Mouse (Mus musculus): ENCODE measurements around the gene Cdiptos.
A peak's percentile ranks its signal among the peaks of the same experiment; 100 is the strongest.

Gene Cdiptos

GRCm38 (mm10) chr7:127014320-127014719, 38.4 kb upstream of the Cdiptos start, which contains the start of gene Mvp:
Mvp (minus strand) TSS chr7:127014621.
- DNase-seq (ENCODE audit: low read depth) = peak; percentile 84

DNA sequence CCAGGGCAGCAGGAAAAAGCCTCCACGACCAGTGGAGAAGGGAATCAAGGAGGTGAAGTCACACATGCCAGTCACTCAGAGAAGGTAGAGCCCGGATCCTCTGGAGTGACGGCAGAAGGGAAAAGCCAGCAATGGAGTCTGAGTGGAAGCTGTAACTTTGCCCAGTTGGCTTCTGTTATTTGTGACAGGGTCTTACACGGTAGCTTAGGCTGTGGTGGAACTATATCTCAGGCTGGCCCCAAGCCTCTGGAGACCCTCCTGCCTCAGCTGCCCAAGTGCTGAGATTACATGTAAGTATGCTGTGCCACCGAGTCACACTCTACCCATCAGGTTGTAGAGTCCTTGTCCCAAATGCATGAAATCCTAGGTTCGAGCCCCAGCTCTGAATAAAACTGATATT, 37.5 kb upstream of the Cdiptos start:
- DNase-seq (ENCODE audit: low read depth) = no peak

- DNase-seq (ENCODE audit: low read depth) = no peak
Observed at GRCm38 (mm10) chr7:127012845-127013244, 36.9 kb upstream of the Cdiptos start.

- DNase-seq (ENCODE audit: low read depth) = no peak
Observed at GRCm38 (mm10) chr7:127012374-127012773, 36.5 kb upstream of the Cdiptos start.

GRCm38 (mm10) chr7:127011717-127012116, 35.8 kb upstream of the Cdiptos start:
- no peak for DNase-seq (ENCODE audit: low read depth)

- no peak for DNase-seq (ENCODE audit: low read depth)
Observed at GRCm38 (mm10) chr7:127011051-127011450, 35.2 kb upstream of the Cdiptos start.

GRCm38 (mm10) chr7:127009307-127010085, 33.6 kb upstream of the Cdiptos start:
- DNase-seq (ENCODE audit: low read depth) = no peak

GRCm38 (mm10) chr7:127008239-127009019, 32.5 kb upstream of the Cdiptos start:
- DNase-seq (ENCODE audit: low read depth) = no peak

DNA sequence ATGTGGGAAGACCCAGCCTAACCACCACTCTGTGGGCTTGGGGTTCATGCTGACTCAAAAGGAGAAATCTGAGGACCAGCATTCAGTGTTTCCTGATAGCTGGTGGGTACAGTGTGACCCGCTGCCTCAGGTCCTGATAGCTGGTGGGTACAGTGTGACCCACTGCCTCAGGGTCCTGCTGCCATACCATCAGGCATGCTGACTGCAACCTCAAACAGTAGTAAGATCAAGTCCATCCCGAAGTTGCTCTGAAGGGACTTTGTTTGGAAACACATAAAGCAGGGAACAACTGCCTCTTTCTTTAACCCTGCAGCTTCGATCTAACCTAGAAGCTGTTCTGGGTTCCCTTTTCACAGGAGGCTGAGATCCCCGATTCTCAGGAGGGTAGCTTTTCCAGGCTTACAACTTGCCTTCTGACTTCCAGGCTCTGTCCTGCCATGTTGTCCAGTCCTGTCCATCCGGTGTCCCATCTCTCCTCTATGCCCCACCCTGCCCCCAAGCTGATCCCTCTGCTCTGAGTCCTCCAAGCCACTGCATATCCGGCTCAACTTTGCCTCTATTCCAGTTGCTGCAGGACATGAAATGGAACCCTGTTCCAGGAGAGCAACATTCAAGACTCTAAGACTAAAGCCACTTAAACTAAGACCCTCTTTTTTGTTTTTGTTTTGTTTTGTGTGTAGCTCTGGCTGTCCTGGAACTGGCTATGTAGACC, 31.6 kb upstream of the Cdiptos start:
- DNase-seq (ENCODE audit: low read depth) = no peak

GRCm38 (mm10) chr7:127004122-127004875, 28.4 kb upstream of the Cdiptos start:
- no peak for DNase-seq (ENCODE audit: low read depth)

GRCm38 (mm10) chr7:127003620-127004019, 27.7 kb upstream of the Cdiptos start:
- no peak for DNase-seq (ENCODE audit: low read depth)

DNA sequence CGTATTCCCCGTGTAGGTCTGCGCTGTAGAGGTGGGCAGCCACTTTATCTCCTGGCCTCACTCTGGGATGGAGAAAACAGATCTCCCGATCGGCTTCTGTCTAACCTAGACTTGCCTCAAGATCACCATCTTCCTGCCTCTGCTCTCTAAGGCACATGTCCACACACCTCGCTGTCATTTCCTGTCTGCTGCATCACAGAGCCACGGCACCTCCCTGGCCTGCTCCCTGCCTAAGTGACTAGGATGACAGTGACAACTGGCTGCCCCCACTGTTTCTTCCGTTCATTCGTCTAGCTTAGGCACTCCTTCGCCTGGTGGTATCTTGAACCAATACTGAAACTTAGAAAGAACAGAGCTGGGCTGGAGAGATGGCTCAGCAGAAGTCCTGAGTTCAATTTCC, 23.7 kb upstream of the Cdiptos start:
- DNase-seq (ENCODE audit: low read depth) = peak; percentile 66

GRCm38 (mm10) chr7:126996449-126996848, 20.6 kb upstream of the Cdiptos start:
- DNase-seq (ENCODE audit: low read depth) = no peak

DNA sequence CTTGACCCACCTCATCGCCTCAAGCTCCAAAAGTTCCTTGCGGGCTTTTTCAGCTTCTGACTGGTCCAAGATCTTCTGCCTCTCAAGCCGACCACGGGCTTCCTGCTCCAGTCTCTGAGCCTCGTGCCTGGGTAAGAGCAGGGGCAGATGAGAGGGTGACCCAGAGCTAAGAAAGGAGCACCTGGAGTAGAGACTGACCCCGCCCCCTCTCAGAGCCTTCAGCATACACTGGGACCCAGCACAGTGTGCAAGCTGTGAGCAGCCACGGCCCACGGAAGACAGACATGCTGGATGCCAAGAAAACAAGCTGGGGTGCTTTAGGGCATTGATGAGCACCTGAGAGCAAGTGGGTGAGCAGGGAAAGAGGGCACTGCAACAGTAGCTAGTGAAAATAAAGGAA, 12.9 kb upstream of the Cdiptos start:
- no peak for DNase-seq (ENCODE audit: low read depth)

- peak; percentile 53 for DNase-seq (ENCODE audit: low read depth)
Observed at GRCm38 (mm10) chr7:126986319-126986718, 10.4 kb upstream of the Cdiptos start.

DNA sequence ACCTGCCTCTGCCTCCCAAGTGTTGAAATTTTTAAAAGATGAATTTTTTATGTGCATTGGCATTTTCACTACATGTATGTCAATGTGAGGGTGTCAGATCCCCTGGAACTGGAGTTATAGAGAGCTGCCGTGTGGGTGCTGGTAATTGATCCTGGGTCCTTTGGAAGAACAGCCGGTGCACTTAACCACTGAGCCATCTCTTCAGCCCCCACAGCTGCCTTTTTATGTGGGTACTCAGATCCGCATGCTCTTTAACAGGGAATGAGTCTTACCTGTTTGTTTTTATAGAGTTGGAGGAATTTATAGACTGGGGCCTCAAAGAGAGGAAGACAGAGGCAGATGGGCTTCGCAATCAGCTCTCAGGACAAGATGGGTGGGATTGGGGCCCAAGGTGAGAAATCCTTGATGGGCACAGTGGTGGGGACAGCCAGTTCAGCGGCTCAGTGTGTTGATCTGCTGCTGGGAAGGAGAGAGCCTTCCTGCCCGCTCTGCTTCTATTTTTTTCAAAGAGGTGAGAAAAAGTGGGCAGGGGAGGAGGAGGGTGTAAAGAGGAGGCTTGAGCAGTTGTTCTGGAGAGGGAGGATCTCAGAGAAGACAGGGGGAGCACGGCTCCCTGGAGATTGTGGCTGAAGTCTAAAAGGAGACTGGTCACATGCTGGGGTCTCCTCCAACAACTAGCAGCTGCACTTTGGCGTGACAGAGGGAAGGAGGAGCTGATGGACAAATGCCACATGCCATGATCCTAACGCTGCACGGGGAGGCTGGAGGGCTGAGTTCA, 9.0 kb upstream of the Cdiptos start:
- no peak for DNase-seq (ENCODE audit: low read depth)

DNA sequence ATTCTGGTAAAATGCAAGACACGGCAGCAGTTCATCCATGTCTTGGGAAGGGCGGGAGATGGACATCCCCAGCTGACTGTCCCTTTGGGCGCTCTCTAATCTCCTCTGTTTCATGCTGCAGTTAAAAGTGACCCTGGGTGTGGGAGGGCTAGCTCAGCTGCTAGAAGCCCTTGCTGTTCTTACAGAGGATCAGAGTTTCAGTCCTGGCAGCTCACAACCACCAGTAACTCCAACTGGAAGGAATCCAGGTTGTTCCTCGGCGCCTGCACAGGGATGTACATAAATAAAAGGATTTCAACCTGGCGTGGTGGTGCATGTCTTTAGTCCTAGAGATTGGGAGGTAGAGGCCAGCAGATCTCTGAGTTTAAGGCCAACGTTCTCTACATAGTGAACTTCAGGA, 7.2 kb upstream of the Cdiptos start:
- DNase-seq (ENCODE audit: low read depth) = no peak

DNA sequence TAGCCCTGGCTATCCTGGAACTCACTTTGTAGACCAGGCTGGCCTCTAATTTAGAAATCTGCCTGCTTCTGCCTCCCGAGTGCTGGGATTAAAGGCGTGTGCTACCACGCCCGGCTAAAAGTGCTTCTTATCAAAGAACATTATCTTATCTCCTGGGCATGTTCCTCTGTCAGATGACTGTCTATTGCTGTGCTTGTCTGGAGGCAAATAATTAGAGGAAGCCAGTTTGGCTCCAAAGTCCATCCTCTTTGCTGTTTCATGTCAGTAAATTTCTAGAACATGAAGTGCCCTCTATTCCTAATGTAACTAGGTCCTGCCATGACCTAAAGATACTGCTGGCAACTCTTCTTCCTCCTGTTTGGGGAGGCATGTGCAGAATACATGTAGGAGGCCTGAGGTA, 6.2 kb upstream of the Cdiptos start:
- no peak for DNase-seq (ENCODE audit: low read depth)

DNA sequence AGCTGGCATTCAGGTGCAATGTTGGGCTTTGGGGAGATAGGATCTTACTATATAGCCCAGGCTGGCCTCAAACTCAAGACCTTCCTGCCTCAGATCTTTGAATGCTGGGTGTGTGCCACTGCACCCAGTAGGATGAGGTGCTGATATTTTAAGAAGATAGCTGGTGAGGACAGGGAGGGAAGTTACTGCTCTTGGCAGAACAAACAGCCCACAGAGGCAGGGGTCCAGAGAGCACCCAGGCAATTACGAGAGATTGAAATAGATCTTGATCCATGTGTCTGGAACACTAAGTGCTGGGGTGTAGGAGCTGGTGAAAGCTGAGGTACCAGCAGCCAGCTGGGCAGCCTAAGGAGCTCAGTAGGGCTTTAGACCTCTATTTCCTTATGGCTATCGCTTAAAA, 5.7 kb upstream of the Cdiptos start:
- DNase-seq (ENCODE audit: low read depth) = no peak

GRCm38 (mm10) chr7:126978841-126979240, 2.9 kb upstream of the Cdiptos start:
- DNase-seq (ENCODE audit: low read depth) = peak; percentile 57

- peak; percentile 27 for DNase-seq (ENCODE audit: low read depth)
Observed at GRCm38 (mm10) chr7:126976878-126977459, 1.1 kb upstream of the Cdiptos start.

DNA sequence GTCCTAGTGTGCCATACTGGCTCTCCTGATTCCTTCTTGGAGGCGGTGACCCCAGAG, 177 bp downstream of the Cdiptos start, which contains the start of gene Cdipt:
Gene Cdipt (plus strand): TSS at position 22 of the 57 bp plus-strand sequence.
- no peak for DNase-seq (ENCODE audit: low read depth)
